Mouse (Mus musculus): Measurements from ENCODE around the gene Kdelr2. TPM values are rescaled to one million over a fixed set of nuclear protein-coding genes. Genes with fewer than 3 reads are reported as not detected.

The Kdelr2 gene
- polyA plus RNA-seq, 1 experiment, result not detected

- Histone ChIP-seq H3K27ac (ENCODE audit: insufficient read depth, low read depth, low read length) (peak overlapping the region; percentile 49; the same call in 1 of the 2 replicates), H3K4me1 (ENCODE audit: control insufficient read depth, insufficient read depth, low read length) (peaks cover 7% of the 10 kb centered on the region), H3K4me3 (ENCODE audit: insufficient read depth, low read depth, low read length) (peak overlapping the region; percentile 86)
- TF ChIP-seq POLR2A (IDR thresholded peaks at IDR 0.05; ENCODE audit: insufficient read depth, low read depth, low read length) (no peak), CTCF (IDR thresholded peaks at IDR 0.05; ENCODE audit: insufficient read depth, low read depth, low read length) (no peak)
- 33% methylated on average over 23 of the region's 23 CpGs for WGBS
Observed at GRCm38 (mm10) chr5:143465156-143466085, 61.8 kb downstream of the Kdelr2 start.

DNA sequence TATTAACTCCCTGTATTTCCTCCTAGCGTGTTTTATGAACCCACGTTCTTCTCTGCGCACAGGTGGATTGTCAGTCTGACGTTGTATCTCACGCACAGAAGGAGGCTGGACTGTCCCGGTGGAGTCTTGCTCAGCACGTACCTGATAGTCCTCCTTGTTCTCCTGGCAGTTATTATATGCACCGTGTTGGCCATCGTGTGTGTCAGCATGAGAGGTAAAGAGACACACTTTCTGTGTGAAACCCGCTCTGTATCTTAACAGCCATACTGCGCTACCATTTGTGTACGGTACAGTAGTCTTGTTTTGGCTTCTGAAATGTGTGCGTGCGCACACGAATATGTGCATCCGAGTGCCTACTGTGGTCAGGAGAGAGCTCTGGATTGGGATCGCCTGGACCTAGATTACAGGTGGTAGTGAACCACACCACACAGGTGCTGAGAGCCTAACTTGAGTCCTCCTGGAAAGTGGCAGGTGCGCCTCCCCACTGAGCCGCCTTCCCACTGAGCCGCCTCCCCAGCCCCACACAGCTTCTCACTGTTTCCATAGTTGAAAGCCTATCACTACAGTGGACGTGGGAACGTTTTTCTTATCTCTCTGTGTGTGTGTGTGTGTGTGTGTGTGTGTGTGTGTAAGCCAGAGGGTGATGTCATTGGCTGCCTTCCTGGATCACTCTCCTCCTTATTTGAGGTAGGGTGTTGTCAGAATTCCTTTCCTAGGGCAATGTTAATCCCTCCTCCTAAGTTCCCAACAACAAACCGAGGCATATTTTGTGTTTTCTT, 63.4 kb downstream of the Kdelr2 start:
- TF ChIP-seq POLR2A (IDR thresholded peaks at IDR 0.05; ENCODE audit: insufficient read depth, low read depth, low read length) (no peak), CTCF (IDR thresholded peaks at IDR 0.05; ENCODE audit: insufficient read depth, low read depth, low read length) (no peak)
- Histone ChIP-seq H3K4me3 (ENCODE audit: insufficient read depth, low read depth, low read length) (no peak overlapping the region), H3K27ac (ENCODE audit: insufficient read depth, low read depth, low read length) (no peak overlapping the region), H3K4me1 (ENCODE audit: control insufficient read depth, insufficient read depth, low read length) (peaks cover 9% of the 10 kb centered on the region)
- 91% methylated on average over 23 of the region's 23 CpGs for WGBS

- TF ChIP-seq POLR2A (IDR thresholded peaks at IDR 0.05; ENCODE audit: insufficient read depth, low read depth, low read length) (no peak), CTCF (IDR thresholded peaks at IDR 0.05; ENCODE audit: insufficient read depth, low read depth, low read length) (no peak)
- Histone ChIP-seq H3K4me1 (ENCODE audit: control insufficient read depth, insufficient read depth, low read length) (peaks cover 17% of the 10 kb centered on the region), H3K27ac (ENCODE audit: insufficient read depth, low read depth, low read length) (no peak overlapping the region), H3K4me3 (ENCODE audit: insufficient read depth, low read depth, low read length) (no peak overlapping the region)
- WGBS, result 95% methylated on average over 6 of the region's 6 CpGs
Observed at GRCm38 (mm10) chr5:143467931-143468330, 64.3 kb downstream of the Kdelr2 start.

DNA sequence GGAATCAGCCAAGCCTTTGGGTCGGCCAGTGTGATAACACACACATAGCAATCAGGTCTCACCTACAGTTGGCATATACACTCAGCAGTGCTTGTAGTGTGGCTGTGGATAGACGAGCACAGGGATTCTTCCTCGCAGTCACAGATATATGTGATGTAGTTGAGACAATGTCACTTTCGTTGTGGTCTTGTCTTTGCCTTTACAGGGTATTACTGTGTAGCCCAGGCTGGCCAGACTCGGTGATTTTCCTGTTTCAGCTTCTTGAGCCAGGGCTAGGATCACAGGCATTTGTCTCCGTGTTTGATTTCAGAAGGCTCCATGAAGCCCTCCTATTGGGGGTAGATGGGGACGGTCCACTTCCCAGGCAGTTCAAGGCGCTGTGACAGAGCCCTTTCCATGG, 66.0 kb downstream of the Kdelr2 start:
- no peak overlapping the region for H3K27ac ChIP-seq (ENCODE audit: insufficient read depth, low read depth, low read length)
- H3K4me3 ChIP-seq (ENCODE audit: insufficient read depth, low read depth, low read length), result no peak overlapping the region
- no peak for TF ChIP-seq CTCF (IDR thresholded peaks at IDR 0.05; ENCODE audit: insufficient read depth, low read depth, low read length)
- TF ChIP-seq POLR2A (IDR thresholded peaks at IDR 0.05; ENCODE audit: insufficient read depth, low read depth, low read length), result no peak
- H3K4me1 ChIP-seq (ENCODE audit: control insufficient read depth, insufficient read depth, low read length), result peaks cover 16% of the 10 kb centered on the region
- 96% methylated on average over 8 of the region's 8 CpGs for WGBS

DNA sequence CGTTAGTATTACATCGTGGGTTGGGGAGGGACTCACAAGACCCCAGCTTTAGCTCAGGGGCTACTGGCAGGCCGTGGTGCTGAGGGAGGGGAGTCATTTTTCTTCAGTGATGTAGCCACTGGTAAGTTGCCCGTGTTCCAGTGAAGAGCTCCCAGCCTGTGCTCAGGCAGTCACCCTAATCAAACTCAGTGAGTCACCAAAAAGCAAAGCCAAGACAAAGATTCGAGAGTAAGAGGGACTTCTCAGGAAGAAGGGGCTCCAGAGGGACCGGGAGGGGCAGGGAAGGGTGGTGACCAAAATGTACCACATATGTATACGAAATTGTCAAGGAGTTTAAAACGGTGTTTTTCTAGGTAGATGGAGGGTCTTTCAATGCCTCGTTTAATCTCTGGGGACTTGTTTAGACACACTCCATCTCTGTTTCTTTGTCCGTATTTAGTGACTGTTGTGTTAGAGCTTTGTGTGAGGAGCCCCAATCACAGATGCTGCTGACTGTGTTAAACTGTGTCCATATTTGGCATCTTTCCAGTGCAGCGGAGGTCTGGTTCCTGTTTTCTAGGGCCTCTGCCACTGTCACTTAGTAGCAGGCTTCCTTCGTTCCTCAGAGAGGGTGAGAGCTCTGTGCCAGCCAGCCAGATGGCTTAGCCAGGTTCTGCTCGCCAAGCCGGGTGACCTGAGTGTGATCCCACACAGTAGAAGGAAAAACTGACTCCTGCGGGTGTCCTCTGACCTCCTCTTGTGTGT, 67.0 kb downstream of the Kdelr2 start:
- no peak for TF ChIP-seq CTCF (IDR thresholded peaks at IDR 0.05; ENCODE audit: insufficient read depth, low read depth, low read length)
- no peak for TF ChIP-seq POLR2A (IDR thresholded peaks at IDR 0.05; ENCODE audit: insufficient read depth, low read depth, low read length)
- peaks cover 23% of the 10 kb centered on the region; the same call in 1 of the 2 replicates for H3K4me1 ChIP-seq (ENCODE audit: control insufficient read depth, insufficient read depth, low read length)
- 69% methylated on average over 15 of the region's 15 CpGs for WGBS
- H3K4me3 ChIP-seq (ENCODE audit: insufficient read depth, low read depth, low read length), result no peak overlapping the region
- no peak overlapping the region for H3K27ac ChIP-seq (ENCODE audit: insufficient read depth, low read depth, low read length)

GRCm38 (mm10) chr5:143471165-143471546, 67.5 kb downstream of the Kdelr2 start:
- Histone ChIP-seq H3K4me3 (ENCODE audit: insufficient read depth, low read depth, low read length) (no peak overlapping the region), H3K27ac (ENCODE audit: insufficient read depth, low read depth, low read length) (no peak overlapping the region), H3K4me1 (ENCODE audit: control insufficient read depth, insufficient read depth, low read length) (peaks cover 19% of the 10 kb centered on the region; the same call in 1 of the 2 replicates)
- TF ChIP-seq POLR2A (IDR thresholded peaks at IDR 0.05; ENCODE audit: insufficient read depth, low read depth, low read length), result no peak
- no peak for TF ChIP-seq CTCF (IDR thresholded peaks at IDR 0.05; ENCODE audit: insufficient read depth, low read depth, low read length)
- WGBS, result 93% methylated on average over 3 of the region's 3 CpGs

Other genes with a start within 250 kb of the Kdelr2 start
- gene Rbak, start 223.1 kb upstream of the Kdelr2 start, polyA plus RNA-seq (2012; ENCODE audit: insufficient read depth, insufficient read length, low replicate concordance, missing spikeins), result not detected in 2 replicates
- not detected in 2 replicates for gene Spdye4b, start 222.8 kb upstream of the Kdelr2 start, polyA plus RNA-seq (2012; ENCODE audit: insufficient read depth, insufficient read length, low replicate concordance, missing spikeins)
- gene Spdye4a, start 176.9 kb upstream of the Kdelr2 start, polyA plus RNA-seq (2012; ENCODE audit: insufficient read depth, insufficient read length, low replicate concordance, missing spikeins), result not detected in 2 replicates
- gene Zfp12, start 168.7 kb upstream of the Kdelr2 start, polyA plus RNA-seq (2012; ENCODE audit: insufficient read depth, insufficient read length, low replicate concordance, missing spikeins), result not detected in 2 replicates
- gene Zfp316, start 133.8 kb upstream of the Kdelr2 start, polyA plus RNA-seq (2012; ENCODE audit: insufficient read depth, insufficient read length, low replicate concordance, missing spikeins), result not detected in 2 replicates
- gene Zfp853, start 110.2 kb upstream of the Kdelr2 start, polyA plus RNA-seq (2012; ENCODE audit: insufficient read depth, insufficient read length, low replicate concordance, missing spikeins), result not detected in 2 replicates
- not detected in 2 replicates for gene E130309D02Rik, start 88.5 kb upstream of the Kdelr2 start, polyA plus RNA-seq (2012; ENCODE audit: insufficient read depth, insufficient read length, low replicate concordance, missing spikeins)
- gene Zdhhc4, start 74.6 kb upstream of the Kdelr2 start, polyA plus RNA-seq (2012; ENCODE audit: insufficient read depth, insufficient read length, low replicate concordance, missing spikeins), result not detected in 2 replicates
- gene Grid2ip, start 46.5 kb upstream of the Kdelr2 start, polyA plus RNA-seq (2012; ENCODE audit: insufficient read depth, insufficient read length, low replicate concordance, missing spikeins), result not detected in 2 replicates
- gene Daglb, start 60.7 kb downstream of the Kdelr2 start, polyA plus RNA-seq (2012; ENCODE audit: insufficient read depth, insufficient read length, low replicate concordance, missing spikeins), result not detected in 2 replicates
- gene Rac1, start 124.2 kb downstream of the Kdelr2 start, polyA plus RNA-seq (2012; ENCODE audit: insufficient read depth, insufficient read length, low replicate concordance, missing spikeins), result 73.1 TPM in 1 of 2 replicates, not detected in the other
- gene Cyth3, start 218.6 kb downstream of the Kdelr2 start, polyA plus RNA-seq (2012; ENCODE audit: insufficient read depth, insufficient read length, low replicate concordance, missing spikeins), result not detected in 2 replicates

Data from olfactory bulb, adult 2 months (tissue).